Mouse (Mus musculus) splenic B cell, adult 2 months (primary cell): ENCODE data around the gene Rbbp5.

Experiments used
- DNase-seq: peaks from one replicate; pipeline ENCODE4 v3.0.0-alpha.2; 2011; ENCODE audit warnings: low read depth, low spot score
- H3K27me3 ChIP-seq: 2 replicates; pipeline ENCODE4 v1.6.1; 2012; ENCODE audit warnings: mild to moderate bottlenecking, low read length, moderate library complexity, mixed read lengths; ENCODE audit not compliant: control insufficient read depth, poor library complexity, insufficient read depth, severe bottlenecking
- H3K36me3 ChIP-seq: 2 replicates; pipeline ENCODE4 v1.6.1; 2012; ENCODE audit warnings: mild to moderate bottlenecking, low read length, moderate library complexity, mixed read lengths; ENCODE audit not compliant: control insufficient read depth, poor library complexity, insufficient read depth, severe bottlenecking

Gene Rbbp5

DNA sequence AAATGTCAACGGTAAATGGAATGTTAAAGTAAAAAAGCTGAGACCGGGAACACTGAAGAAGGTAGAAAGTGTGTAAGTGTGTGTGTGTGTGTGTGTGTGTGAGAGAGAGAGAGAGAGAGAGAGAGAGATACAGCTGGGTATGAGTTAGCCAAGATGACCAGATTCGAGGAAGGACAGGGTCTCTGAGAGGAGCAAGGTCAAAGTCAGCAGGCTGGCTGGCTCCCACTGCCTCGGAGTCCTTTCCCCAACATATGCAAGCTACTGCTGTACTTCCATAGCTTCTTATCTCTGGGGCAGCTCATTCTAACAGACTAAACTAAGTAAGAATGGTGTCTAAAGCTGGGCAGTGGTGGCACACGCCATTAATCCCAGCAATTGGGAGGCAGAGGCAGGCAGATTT is 5.7 kb upstream of the Rbbp5 start:
- Histone ChIP-seq H3K36me3 (no peaks in the 10 kb centered on the region), H3K27me3 (no peaks in the 10 kb centered on the region)
- no peak for DNase-seq

DNA sequence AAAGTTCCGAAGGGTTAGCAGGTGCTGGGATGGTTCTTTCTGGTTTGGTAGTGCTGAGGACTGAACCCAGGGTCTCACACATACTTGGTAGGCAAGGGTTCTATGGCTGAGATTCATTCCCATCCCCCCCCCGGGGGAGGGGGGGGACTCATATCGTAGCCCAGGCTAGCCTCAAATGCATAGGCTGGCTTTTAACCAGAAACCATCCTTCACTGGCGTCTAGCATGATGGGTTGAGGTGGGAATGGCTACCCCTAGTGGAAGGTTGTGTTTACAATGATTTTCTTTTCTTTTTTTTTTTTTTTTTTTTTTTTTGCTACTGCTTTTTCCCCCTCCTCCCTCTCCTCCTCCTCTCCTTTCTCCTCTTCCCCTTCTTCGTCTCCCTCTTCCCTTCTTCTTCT is 4.6 kb upstream of the Rbbp5 start:
- peak; percentile 53 for DNase-seq
- H3K27me3 ChIP-seq, result no peaks in the 10 kb centered on the region
- H3K36me3 ChIP-seq, result no peaks in the 10 kb centered on the region

DNA sequence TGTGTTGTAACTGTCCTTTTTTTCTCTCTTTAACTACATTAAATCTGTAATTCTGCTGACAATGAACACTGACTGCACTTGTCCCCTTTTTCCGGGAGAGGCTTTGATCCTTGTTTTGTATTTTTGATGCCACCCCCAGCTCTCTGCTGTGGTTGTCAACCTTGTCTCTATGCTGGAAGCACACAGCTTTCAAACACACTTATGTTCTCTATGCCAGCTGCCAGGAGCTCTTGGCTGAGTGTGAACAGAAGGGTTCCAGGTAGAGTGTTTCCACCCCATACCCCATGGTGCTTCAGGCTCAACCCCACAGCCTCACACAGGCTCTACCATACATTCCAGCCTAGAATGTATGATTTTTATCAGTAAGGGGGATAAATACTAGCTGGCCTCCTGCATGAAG is 2.7 kb upstream of the Rbbp5 start:
- DNase-seq, result no peak
- Histone ChIP-seq H3K27me3 (no peaks in the 10 kb centered on the region), H3K36me3 (no peaks in the 10 kb centered on the region)

- no peaks in the 10 kb centered on the region for H3K27me3 ChIP-seq
- no peaks in the 10 kb centered on the region for H3K36me3 ChIP-seq
- no peak for DNase-seq
Measured at GRCm38 (mm10) chr1:132476575-132476927, 614 bp upstream of the Rbbp5 start.

GRCm38 (mm10) chr1:132479438-132479837 is 2.3 kb downstream of the Rbbp5 start:
- no peaks in the 10 kb centered on the region for H3K36me3 ChIP-seq
- DNase-seq, result no peak
- no peaks in the 10 kb centered on the region for H3K27me3 ChIP-seq

- DNase-seq, result no peak
- Histone ChIP-seq H3K36me3 (peaks cover 5% of the 10 kb centered on the region; the same call in 1 of the 2 replicates), H3K27me3 (no peaks in the 10 kb centered on the region)
Measured at GRCm38 (mm10) chr1:132481619-132482018, 4.5 kb downstream of the Rbbp5 start.

DNA sequence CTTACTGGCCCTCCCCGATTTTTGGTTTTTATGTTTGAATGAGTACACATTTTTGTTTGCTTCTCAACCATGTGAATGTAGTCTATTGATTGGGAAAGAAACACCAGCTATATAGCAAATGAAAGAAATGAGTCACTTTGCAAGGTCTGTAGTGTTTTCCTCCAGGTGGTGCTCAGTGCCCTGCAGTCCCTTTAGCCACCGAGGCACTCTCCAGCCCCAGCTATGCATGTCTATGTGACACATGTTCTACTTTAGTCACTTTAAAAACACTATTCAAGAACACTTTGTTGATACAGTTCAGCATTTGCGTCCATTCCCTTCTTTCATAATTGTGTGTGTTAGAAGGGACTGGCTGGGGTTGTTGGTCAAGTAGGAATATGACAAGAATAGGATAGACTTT is 6.1 kb downstream of the Rbbp5 start:
- peaks cover 5% of the 10 kb centered on the region; the same call in 1 of the 2 replicates for H3K36me3 ChIP-seq
- H3K27me3 ChIP-seq, result no peaks in the 10 kb centered on the region
- DNase-seq, result no peak

DNA sequence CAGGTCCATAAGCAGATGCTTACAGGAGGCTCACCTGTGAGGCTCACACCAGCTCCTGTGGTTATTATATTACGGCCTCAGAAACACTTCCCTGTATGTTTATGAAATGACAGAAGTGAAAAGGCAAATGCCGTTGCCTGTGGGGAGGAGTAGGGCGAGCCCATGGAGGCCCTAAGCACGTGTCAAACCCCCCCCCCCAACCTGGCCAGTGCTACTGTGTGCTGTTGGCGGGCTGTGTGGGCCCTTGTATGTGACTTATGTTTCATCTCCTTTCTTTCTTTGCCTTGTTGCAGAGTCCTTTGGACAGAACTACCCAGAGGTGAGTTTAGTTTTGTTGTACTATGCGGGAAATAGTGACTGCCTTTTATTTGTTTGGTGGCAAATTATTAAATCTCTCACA is 6.6 kb downstream of the Rbbp5 start:
- Histone ChIP-seq H3K36me3 (peaks cover 5% of the 10 kb centered on the region; the same call in 1 of the 2 replicates), H3K27me3 (no peaks in the 10 kb centered on the region)
- no peak for DNase-seq

GRCm38 (mm10) chr1:132500535-132500934 is 23.4 kb downstream of the Rbbp5 start:
- Histone ChIP-seq H3K36me3 (peaks cover 13% of the 10 kb centered on the region), H3K27me3 (no peaks in the 10 kb centered on the region)
- DNase-seq, result no peak

- Histone ChIP-seq H3K27me3 (no peaks in the 10 kb centered on the region), H3K36me3 (peaks cover 14% of the 10 kb centered on the region)
- no peak for DNase-seq
Measured at GRCm38 (mm10) chr1:132505155-132505554, 28.0 kb downstream of the Rbbp5 start.

GRCm38 (mm10) chr1:132506058-132506457 is 28.9 kb downstream of the Rbbp5 start, which contains the start of gene Tmem81:
TSS of gene Tmem81 (plus strand) at chr1:132506230.
- no peak for DNase-seq
- Histone ChIP-seq H3K27me3 (no peaks in the 10 kb centered on the region), H3K36me3 (peaks cover 14% of the 10 kb centered on the region)

GRCm38 (mm10) chr1:132506656-132507055 is 29.5 kb downstream of the Rbbp5 start:
- peaks cover 14% of the 10 kb centered on the region for H3K36me3 ChIP-seq
- no peak for DNase-seq
- no peaks in the 10 kb centered on the region for H3K27me3 ChIP-seq

- peaks cover 7% of the 10 kb centered on the region for H3K36me3 ChIP-seq
- no peak for DNase-seq
- H3K27me3 ChIP-seq, result no peaks in the 10 kb centered on the region
Measured at GRCm38 (mm10) chr1:132509771-132510170, 32.6 kb downstream of the Rbbp5 start.

DNA sequence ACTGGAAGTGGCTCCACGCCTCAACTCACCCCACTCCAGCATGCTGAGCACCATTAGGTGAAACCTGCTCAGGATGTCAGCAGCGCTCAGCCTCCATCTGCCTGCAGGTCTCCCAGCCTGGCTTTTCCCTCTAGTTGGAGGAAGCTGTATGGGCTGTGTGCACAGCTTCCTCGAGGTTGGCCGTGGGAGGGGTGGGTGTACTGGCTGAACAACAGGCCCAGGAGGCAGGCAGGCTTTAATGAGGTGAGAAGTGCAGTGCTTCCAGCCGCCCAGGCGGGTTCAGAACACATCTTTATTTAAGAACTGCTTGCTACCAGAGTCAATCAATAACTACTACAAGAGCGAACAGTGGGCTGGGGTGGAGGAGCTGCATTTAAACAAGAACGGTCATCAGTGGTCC is 34.4 kb downstream of the Rbbp5 start:
- no peak for DNase-seq
- peaks cover 7% of the 10 kb centered on the region for H3K36me3 ChIP-seq
- no peaks in the 10 kb centered on the region for H3K27me3 ChIP-seq

DNA sequence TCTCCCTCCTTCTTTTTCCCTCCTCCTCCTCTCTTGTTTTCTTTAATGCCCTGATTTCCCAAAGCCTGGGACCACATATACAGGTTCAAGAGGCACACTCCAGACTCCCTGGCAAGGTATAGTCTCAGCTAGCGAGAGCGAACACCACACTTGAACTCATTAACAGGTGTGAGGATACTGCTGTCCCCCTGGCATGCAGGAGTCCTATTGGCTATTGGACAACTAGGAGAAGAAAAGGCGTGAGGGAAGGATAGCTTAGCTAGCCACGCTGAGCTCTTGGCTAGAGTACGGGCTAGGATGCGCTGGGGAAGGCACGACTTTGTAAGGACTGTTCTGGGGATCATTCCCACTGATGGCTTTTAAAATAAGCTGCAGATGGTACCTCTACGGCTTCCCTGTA is 34.9 kb downstream of the Rbbp5 start:
- DNase-seq, result no peak
- no peaks in the 10 kb centered on the region for H3K27me3 ChIP-seq

GRCm38 (mm10) chr1:132515339-132515738 is 38.2 kb downstream of the Rbbp5 start:
- no peaks in the 10 kb centered on the region; the same call in 1 of the 2 replicates for H3K36me3 ChIP-seq

More for the DNA sequence above, 34.9 kb downstream of the Rbbp5 start:
- peaks cover 5% of the 10 kb centered on the region for H3K36me3 ChIP-seq

More at GRCm38 (mm10) chr1:132515339-132515738, 38.2 kb downstream of the Rbbp5 start:
- no peaks in the 10 kb centered on the region for H3K27me3 ChIP-seq
- DNase-seq, result no peak
